Mouse (Mus musculus): ENCODE measurements at regions not wholly inside any gene's neighbourhood (a gene's known extent, or its start where the extent isn't known, plus 50 kb on each side); places are given as distances from the start of the nearest gene placed in this dataset.

GRCm38 (mm10) chr14:111212929-111213657 is 458.1 kb upstream of the Slitrk6 start:
- DNase-seq: no peak

- DNase-seq: no peak
Measured at GRCm38 (mm10) chr14:111226926-111227325, 448.0 kb upstream of the Slitrk5 start.

GRCm38 (mm10) chr14:111239121-111239520 is 435.8 kb upstream of the Slitrk5 start:
- DNase-seq: no peak

GRCm38 (mm10) chr14:111249347-111249946 is 425.4 kb upstream of the Slitrk5 start:
- DNase-seq: peak; percentile 4

- DNase-seq: no peak
Measured at GRCm38 (mm10) chr14:111253190-111253589, 421.7 kb upstream of the Slitrk5 start.

- no peak for DNase-seq
Measured at GRCm38 (mm10) chr14:111261696-111262095, 413.2 kb upstream of the Slitrk5 start.

GRCm38 (mm10) chr14:111270239-111270638 is 404.7 kb upstream of the Slitrk5 start:
- DNase-seq: no peak

- no peak for DNase-seq
Measured at GRCm38 (mm10) chr14:111281354-111281753, 393.5 kb upstream of the Slitrk5 start.

GRCm38 (mm10) chr14:111283681-111284461 is 391.0 kb upstream of the Slitrk5 start:
- no peak for DNase-seq

- DNase-seq: no peak
Measured at GRCm38 (mm10) chr14:111285981-111286380, 388.9 kb upstream of the Slitrk5 start.

- no peak for DNase-seq
Measured at GRCm38 (mm10) chr14:111295521-111295920, 379.4 kb upstream of the Slitrk5 start.

GRCm38 (mm10) chr14:111297796-111298195 is 377.1 kb upstream of the Slitrk5 start:
- no peak for DNase-seq

GRCm38 (mm10) chr14:111330570-111330969 is 344.3 kb upstream of the Slitrk5 start:
- no peak for DNase-seq

- no peak for DNase-seq
Measured at GRCm38 (mm10) chr14:111353518-111353917, 321.4 kb upstream of the Slitrk5 start.

GRCm38 (mm10) chr14:111396803-111397202 is 278.1 kb upstream of the Slitrk5 start:
- DNase-seq: no peak

GRCm38 (mm10) chr14:111400809-111401208 is 274.1 kb upstream of the Slitrk5 start:
- DNase-seq: no peak

- DNase-seq: no peak
Measured at GRCm38 (mm10) chr14:111402538-111402937, 272.4 kb upstream of the Slitrk5 start.

- no peak for DNase-seq
Measured at GRCm38 (mm10) chr14:111403555-111403954, 271.3 kb upstream of the Slitrk5 start.

GRCm38 (mm10) chr14:111413543-111413942 is 261.4 kb upstream of the Slitrk5 start:
- DNase-seq: no peak

GRCm38 (mm10) chr14:111418531-111418930 is 256.4 kb upstream of the Slitrk5 start:
- DNase-seq: no peak

GRCm38 (mm10) chr14:111429101-111429857 is 245.6 kb upstream of the Slitrk5 start:
- no peak for DNase-seq

All from adrenal gland, adult 8-10 months (tissue).